Mouse (Mus musculus) kidney, adult 2 months (tissue): Measurements from ENCODE around the gene Gdpgp1. TPM values are rescaled to one million over a fixed set of nuclear protein-coding genes. Genes with fewer than 3 reads are reported as not detected.

Experiments
- DNase-seq: peaks from one replicate; pipeline ENCODE4 v3.0.0; 2021
- H3K27ac ChIP-seq: fragments of 200-500 bp; 2 replicates; pipeline ENCODE4 v1.5.1; 2012; ENCODE audit warnings: low read depth, low read length, control low read depth, inconsistent platforms; ENCODE audit not compliant: insufficient read depth
- H3K27me3 ChIP-seq: fragments of 200-500 bp; replicated peaks from 2 replicates; pipeline ENCODE4 v1.6.1; 2012; ENCODE audit warnings: mild to moderate bottlenecking, moderate library complexity, low read length, inconsistent platforms; ENCODE audit not compliant: control insufficient read depth, insufficient read depth
- H3K36me3 ChIP-seq: fragments of 200-500 bp; 2 replicates; pipeline ENCODE4 v1.6.1; 2012; ENCODE audit warnings: mild to moderate bottlenecking, moderate library complexity, low read length, inconsistent platforms; ENCODE audit not compliant: control insufficient read depth, insufficient read depth
- H3K4me1 ChIP-seq: fragments of 200-500 bp; 2 replicates; pipeline ENCODE4 v1.6.1; 2011; ENCODE audit warnings: low read length; ENCODE audit not compliant: control insufficient read depth, insufficient read depth
- H3K4me3 ChIP-seq: fragments of 200-500 bp; 2 replicates; pipeline ENCODE4 v1.5.1; 2011; ENCODE audit warnings: mild to moderate bottlenecking, low read depth, low read length, control low read depth; ENCODE audit not compliant: insufficient read depth
- CTCF ChIP-seq: fragments of 200-500 bp; conservative IDR thresholded peaks from 2 replicates; pipeline ENCODE4 v1.5.1; 2011; ENCODE audit warnings: low read depth, mild to moderate bottlenecking, control low read depth, low read length, moderate library complexity, mixed read lengths; ENCODE audit not compliant: insufficient read depth, insufficient read length
- POLR2A ChIP-seq: fragments of 200-500 bp; IDR thresholded peaks from one replicate; pipeline ENCODE4 v1.6.1; 2011; ENCODE audit warnings: low read depth, low read length, control low read depth
- WGBS: fragments of 180-500 bp; shearing (Covaris S2); methylation state at CpG from one replicate; pipeline ENCODE4 v1.1.7; 2018; 5-methylcytosine and 5-hydroxymethylcytosine counted together
- polyA plus RNA-seq: library from polyadenylated mRNA; depleted of rRNA; stranded (reverse); fragments of >200 nt; gene quantifications from 2 replicates; pipeline ENCODE4 v1.2.3, GENCODE M21; 2012; rRNA removed

The Gdpgp1 gene
- polyA plus RNA-seq, result 2.4 and 2.6 TPM in 2 replicates

DNA sequence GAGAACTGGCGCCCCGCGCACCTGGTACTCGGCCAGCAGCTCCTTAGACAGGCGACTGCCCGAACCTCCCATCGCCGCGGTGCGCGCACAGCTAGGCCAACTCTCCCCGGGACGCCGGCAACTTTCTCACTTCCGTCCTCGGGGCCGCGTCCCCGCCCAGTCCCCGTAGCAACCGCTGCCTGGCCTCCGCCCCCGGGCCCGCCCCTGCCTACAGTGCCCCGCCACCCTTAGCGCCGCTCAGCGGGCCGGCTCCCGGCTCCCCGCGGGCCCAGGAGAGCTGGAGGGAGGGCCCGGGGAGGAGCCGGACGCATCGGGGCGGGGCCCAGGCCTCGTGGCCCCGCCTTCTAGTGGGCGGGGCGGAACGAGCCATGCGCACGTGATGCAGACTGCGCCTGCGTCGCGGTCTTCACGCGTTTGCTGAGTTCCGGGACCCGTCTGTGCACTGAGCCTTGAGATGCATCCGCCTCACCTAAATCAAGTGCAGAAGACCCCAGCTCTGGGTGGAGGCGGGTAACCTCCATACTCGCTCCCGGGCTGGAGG lies at the start of gene Gdpgp1, which contains the start of gene Cib1:
TSS of gene Gdpgp1 (plus strand) at position 377 of the 541 bp plus-strand sequence.
TSS of gene Cib1 (minus strand) at position 325 of the 541 bp plus-strand sequence.
- Histone ChIP-seq H3K4me3 (peak within 1 kb of the TSS; percentile 90), H3K27me3 (no peaks in the 10 kb centered on the region), H3K27ac (peak within 1 kb of the TSS; percentile 84), H3K36me3 (no peaks in the 10 kb centered on the region), H3K4me1 (peaks cover 21% of the 10 kb centered on the region)
- under 1% methylated on average over 55 of the region's 56 CpGs for WGBS
- peak; percentile 98 for DNase-seq
- peak; percentile 35 for TF ChIP-seq POLR2A
- no peak for TF ChIP-seq CTCF

DNA sequence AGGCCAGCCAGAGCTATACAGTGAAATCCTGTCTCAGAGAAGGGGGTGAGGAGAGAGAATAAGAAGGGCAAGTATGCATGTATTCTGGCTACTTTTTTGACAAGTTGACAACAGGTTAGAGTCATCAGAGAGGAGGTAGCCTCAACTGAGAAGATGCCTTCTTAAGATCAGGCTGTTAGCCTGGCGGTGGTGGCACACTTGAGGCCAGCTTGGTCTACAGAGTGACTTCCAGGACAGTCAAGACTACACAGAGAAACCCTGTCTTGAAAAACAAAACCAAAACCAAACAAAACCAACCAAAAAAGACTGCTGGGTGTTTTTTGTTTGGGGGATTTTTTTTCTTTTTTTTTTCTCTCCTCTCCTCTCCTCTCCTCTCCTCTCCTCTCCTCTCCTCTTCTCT lies 49.2 kb upstream of the Gdpgp1 start:
- DNase-seq, result no peak
- peaks cover 14% of the 10 kb centered on the region; the same call in 1 of the 2 replicates for H3K4me1 ChIP-seq
- H3K4me3 ChIP-seq, result no peak overlapping the region
- WGBS, result 97% methylated on average over 1 of the region's 1 CpGs
- no peaks in the 10 kb centered on the region for H3K36me3 ChIP-seq
- H3K27ac ChIP-seq, result no peak overlapping the region
- TF ChIP-seq CTCF (no peak), POLR2A (no peak)
- no peaks in the 10 kb centered on the region for H3K27me3 ChIP-seq

DNA sequence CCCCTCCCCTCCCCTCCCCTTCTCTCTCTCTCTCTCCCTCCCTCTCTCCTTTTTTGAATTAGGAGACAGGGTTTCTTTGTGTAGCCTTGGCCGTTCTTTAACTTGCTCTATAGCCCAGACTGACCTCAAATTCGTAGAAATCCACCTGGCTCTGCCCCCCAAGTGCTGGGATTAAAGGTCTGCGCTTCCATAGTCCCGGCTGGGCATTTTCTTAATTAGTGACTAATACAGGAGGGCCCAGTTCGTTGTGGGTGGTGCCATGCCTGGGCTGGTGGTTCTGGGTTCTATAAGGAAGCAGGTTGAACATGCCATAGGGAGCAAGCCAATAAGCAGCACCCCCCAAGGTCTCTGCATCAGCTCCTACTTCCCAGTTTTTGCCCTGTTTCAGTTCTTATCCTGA lies 48.7 kb upstream of the Gdpgp1 start:
- TF ChIP-seq POLR2A (no peak), CTCF (no peak)
- no peaks in the 10 kb centered on the region for H3K27me3 ChIP-seq
- no peaks in the 10 kb centered on the region for H3K36me3 ChIP-seq
- DNase-seq, result peak; percentile 90
- H3K4me3 ChIP-seq, result no peak overlapping the region
- H3K27ac ChIP-seq, result peak overlapping the region; percentile 67
- WGBS, result 32% methylated on average over 5 of the region's 5 CpGs
- H3K4me1 ChIP-seq, result peaks cover 18% of the 10 kb centered on the region; the same call in 1 of the 2 replicates

DNA sequence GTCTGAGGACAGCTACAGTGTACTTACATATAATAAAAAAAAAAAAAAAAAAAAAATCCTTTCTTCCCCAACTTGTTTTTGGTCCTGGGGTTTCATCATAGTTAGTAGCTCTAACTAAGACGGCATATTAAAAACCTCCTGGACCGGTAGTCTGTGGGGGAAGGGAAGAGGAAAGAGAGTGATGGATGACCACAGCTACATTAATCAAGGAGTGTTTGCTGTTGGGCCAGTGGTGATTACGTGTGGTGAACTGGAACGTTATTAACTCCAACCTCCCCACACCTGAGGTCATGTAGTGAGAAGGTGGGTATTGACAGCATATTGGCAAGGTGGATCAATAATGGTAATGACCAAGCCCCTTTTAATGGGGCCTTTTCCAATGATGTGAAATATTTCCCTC lies 48.1 kb upstream of the Gdpgp1 start:
- peak overlapping the region; percentile 95 for H3K27ac ChIP-seq
- TF ChIP-seq CTCF (no peak), POLR2A (no peak)
- 11% methylated on average over 4 of the region's 4 CpGs for WGBS
- H3K36me3 ChIP-seq, result no peaks in the 10 kb centered on the region
- peak; percentile 63 for DNase-seq
- no peak overlapping the region for H3K4me3 ChIP-seq
- H3K27me3 ChIP-seq, result no peaks in the 10 kb centered on the region
- H3K4me1 ChIP-seq, result peaks cover 24% of the 10 kb centered on the region; the same call in 1 of the 2 replicates

DNA sequence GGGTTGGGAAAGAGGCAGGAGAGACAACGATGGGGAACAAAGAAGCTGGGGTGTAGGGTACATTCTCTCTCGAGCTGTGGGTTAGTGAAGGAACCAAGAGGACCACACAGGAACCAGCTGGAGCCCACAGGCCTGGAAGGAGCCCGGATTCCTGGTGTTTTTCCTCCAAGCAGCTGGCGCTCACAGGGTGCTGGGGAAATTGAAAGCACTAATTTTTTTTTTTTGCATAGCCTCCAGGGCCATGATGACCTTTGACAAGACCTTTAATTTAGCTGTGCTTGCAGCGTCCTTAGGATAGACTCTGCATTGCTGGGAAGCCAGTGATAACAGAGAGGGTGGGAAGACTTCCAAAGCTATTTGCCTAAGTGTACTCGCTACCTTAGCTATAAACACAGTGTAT lies 47.7 kb upstream of the Gdpgp1 start:
- H3K36me3 ChIP-seq, result no peaks in the 10 kb centered on the region
- 24% methylated on average over 6 of the region's 6 CpGs for WGBS
- DNase-seq, result peak; percentile 77
- peak overlapping the region; percentile 95 for H3K27ac ChIP-seq
- H3K4me3 ChIP-seq, result no peak overlapping the region
- no peaks in the 10 kb centered on the region for H3K27me3 ChIP-seq
- H3K4me1 ChIP-seq, result peaks cover 25% of the 10 kb centered on the region; the same call in 1 of the 2 replicates
- TF ChIP-seq CTCF, result no peak
- no peak for TF ChIP-seq POLR2A

DNA sequence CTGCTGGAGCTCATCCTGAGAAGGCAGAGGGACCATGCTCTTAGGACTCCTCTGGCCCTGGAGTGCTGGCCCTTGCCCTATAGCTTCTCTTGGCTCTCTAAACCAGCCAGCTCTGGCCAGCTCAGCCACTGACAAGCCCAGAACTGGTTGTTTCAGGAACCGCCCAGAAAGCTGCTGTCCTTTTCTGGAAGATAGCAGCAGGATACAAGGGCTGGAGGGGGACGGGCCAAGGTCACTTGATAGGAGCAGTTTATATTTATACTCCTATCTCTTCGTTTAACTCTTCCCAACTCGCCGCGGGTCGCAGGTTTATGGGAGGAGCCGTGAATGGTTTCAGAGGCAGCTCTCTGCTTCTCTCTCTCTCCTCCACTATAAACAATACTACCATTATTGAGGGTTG lies 46.6 kb upstream of the Gdpgp1 start:
- peak; percentile 93 for DNase-seq

DNA sequence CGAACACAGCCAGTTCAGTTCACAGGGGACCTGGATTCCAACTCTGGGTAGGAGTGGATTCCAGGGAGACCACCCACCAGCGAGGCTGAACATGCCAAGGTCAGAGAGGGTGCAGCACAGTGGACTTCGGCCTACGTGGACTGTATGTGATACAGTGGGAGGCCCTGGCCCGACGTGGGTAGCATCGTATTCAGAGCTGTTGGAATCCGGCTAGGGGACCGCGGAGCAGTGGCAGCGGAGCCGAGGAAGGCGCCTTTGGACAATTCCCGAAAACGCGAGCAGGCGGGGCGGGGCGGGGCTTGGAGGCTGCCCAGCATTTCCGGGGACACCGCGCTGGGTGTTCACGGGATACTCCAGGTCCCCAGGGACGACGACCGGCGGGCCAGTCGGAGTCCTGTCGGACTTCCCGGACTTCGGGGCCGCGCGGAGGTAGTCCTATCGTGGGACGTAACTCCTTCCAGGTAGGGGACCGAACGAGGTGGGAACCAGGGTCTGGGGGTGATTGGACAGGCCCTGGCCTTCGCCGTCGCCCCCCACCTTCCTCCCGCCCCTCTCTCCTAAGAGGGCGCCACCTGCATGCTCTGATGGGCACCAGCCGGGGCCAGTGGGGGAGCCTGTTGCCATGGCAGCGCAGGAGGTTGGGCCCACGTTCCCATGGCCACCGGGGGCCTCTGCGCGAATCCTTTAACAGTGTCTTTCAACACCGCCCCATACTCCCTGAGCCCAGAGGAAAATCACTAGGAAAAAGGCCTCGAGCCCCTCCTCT lies 46.0 kb upstream of the Gdpgp1 start, which contains the start of gene Sema4b:
TSS of gene Sema4b (plus strand) at position 311 of the 766 bp plus-strand sequence.
- H3K27ac ChIP-seq, result peak within 1 kb of the TSS; percentile 97
- no peaks in the 10 kb centered on the region for H3K27me3 ChIP-seq
- H3K36me3 ChIP-seq, result no peaks in the 10 kb centered on the region
- H3K4me1 ChIP-seq, result peaks cover 40% of the 10 kb centered on the region
- peak; percentile 97 for DNase-seq
- H3K4me3 ChIP-seq, result peak within 1 kb of the TSS; percentile 78
- WGBS, result 2% methylated on average over 51 of the region's 51 CpGs
- peak; percentile 64 for TF ChIP-seq POLR2A
- TF ChIP-seq CTCF, result 0 out of 2 replicates have a peak, but pooled peaks have one; percentile 0

More for the DNA sequence above, 46.6 kb upstream of the Gdpgp1 start:
- 9% methylated on average over 8 of the region's 8 CpGs for WGBS
- Histone ChIP-seq H3K4me3 (peak overlapping the region; percentile 78; the same call in 1 of the 2 replicates), H3K36me3 (no peaks in the 10 kb centered on the region), H3K27me3 (no peaks in the 10 kb centered on the region), H3K27ac (peak overlapping the region; percentile 97), H3K4me1 (peaks cover 34% of the 10 kb centered on the region)
- TF ChIP-seq CTCF, result no peak
- TF ChIP-seq POLR2A, result no peak
